In genomic region chr2:141264582-141264981, GRCm38 (mm10) we compare ENCODE assay signal across 22 mouse cellular contexts.
DNase-seq lines count a peak whose midpoint lies in the region; ATAC-seq and TF ChIP-seq lines count a peak whose summit lies in the region.
"Had no signal": no experiment of that assay in that cellular context is flagged by ENCODE, and none has a peak within 500 bp of the region (broad histone marks: within the 10 kb centered on the region; RNA-seq: fewer than 3 reads in every experiment).

No protein-coding gene starts in this region.

- TF ChIP-seq CTCF in midbrain, postnatal 0 days (IDR thresholded peaks at IDR 0.05): no peak

- 75% methylated on average over 4 of the region's 4 CpGs for WGBS in forebrain, embryonic 14.5 days
- WGBS in forebrain, embryonic 12.5 days: 81% methylated on average over 4 of the region's 4 CpGs
- WGBS in hindbrain, embryonic 16.5 days: 74% methylated on average over 4 of the region's 4 CpGs
- WGBS in hindbrain, embryonic 12.5 days: 79% methylated on average over 4 of the region's 4 CpGs
- WGBS in midbrain, postnatal 0 days: 70% methylated on average over 4 of the region's 4 CpGs
- WGBS in midbrain, embryonic 15.5 days: 73% methylated on average over 4 of the region's 4 CpGs

- no peaks in the 10 kb centered on the region for H3K4me1 ChIP-seq in forebrain, embryonic 14.5 days (ENCODE audit: control insufficient read depth, insufficient read depth, low read length)
- H3K4me1 ChIP-seq in forebrain, embryonic 12.5 days: no peaks in the 10 kb centered on the region
- H3K4me1 ChIP-seq in hindbrain, embryonic 16.5 days (ENCODE audit: control insufficient read depth, insufficient read depth, low read depth, low read length): no peaks in the 10 kb centered on the region
- H3K4me1 ChIP-seq in hindbrain, embryonic 12.5 days: no peaks in the 10 kb centered on the region
- H3K4me1 ChIP-seq in midbrain, postnatal 0 days (ENCODE audit: insufficient read depth, low read length): no peaks in the 10 kb centered on the region
- H3K4me1 ChIP-seq in midbrain, embryonic 15.5 days: no peaks in the 10 kb centered on the region
- H3K4me1 ChIP-seq: embryonic facial prominence, embryonic 15.5 days; hindbrain, embryonic 13.5 days had no signal

- DNase-seq in forebrain, embryonic 14.5 days (ENCODE audit: low spot score): peak; percentile 46
- DNase-seq in midbrain, postnatal 0 days (ENCODE audit: low spot score): peak; percentile 22
- no peak for DNase-seq in lung, postnatal 4 days
- DNase-seq: adrenal gland, postnatal 14 days; cerebellum, adult 18-20 months; cerebellum, postnatal 14 days; embryo, embryonic 11 days; gastrocnemius, adult 2 months; gastrocnemius, postnatal 25 days had no signal

- no peak overlapping the region for H3K4me2 ChIP-seq in forebrain, embryonic 14.5 days (ENCODE audit: low read length)
- H3K4me2 ChIP-seq in forebrain, embryonic 12.5 days: no peak overlapping the region
- H3K4me2 ChIP-seq in hindbrain, embryonic 16.5 days (ENCODE audit: low read length): no peak overlapping the region
- H3K4me2 ChIP-seq in hindbrain, embryonic 12.5 days (replicated peaks): no peak overlapping the region
- H3K4me2 ChIP-seq in midbrain, postnatal 0 days (ENCODE audit: low read depth, low read length, poor library complexity, severe bottlenecking): no peak overlapping the region
- no peak overlapping the region for H3K4me2 ChIP-seq in midbrain, embryonic 15.5 days
- H3K4me2 ChIP-seq: embryonic facial prominence, embryonic 15.5 days; heart, embryonic 12.5 days; hindbrain, embryonic 13.5 days had no signal

- H3K27me3 ChIP-seq in forebrain, embryonic 14.5 days (replicated peaks; ENCODE audit: control insufficient read depth, insufficient read depth, low read length): no peaks in the 10 kb centered on the region
- H3K27me3 ChIP-seq in forebrain, embryonic 12.5 days: no peaks in the 10 kb centered on the region
- no peaks in the 10 kb centered on the region for H3K27me3 ChIP-seq in hindbrain, embryonic 16.5 days (replicated peaks; ENCODE audit: control insufficient read depth, insufficient read depth, low read length)
- H3K27me3 ChIP-seq in hindbrain, embryonic 12.5 days: no peaks in the 10 kb centered on the region
- no peaks in the 10 kb centered on the region for H3K27me3 ChIP-seq in midbrain, postnatal 0 days (ENCODE audit: insufficient read depth, low read length)
- H3K27me3 ChIP-seq in midbrain, embryonic 15.5 days (replicated peaks): no peaks in the 10 kb centered on the region
- H3K27me3 ChIP-seq: CH12.LX; embryonic facial prominence, embryonic 15.5 days; heart, embryonic 12.5 days; hindbrain, embryonic 13.5 days; Patski had no signal

- no peak for ATAC-seq in forebrain, embryonic 14.5 days
- ATAC-seq in forebrain, embryonic 12.5 days (ENCODE audit: low FRiP score): no peak
- ATAC-seq in hindbrain, embryonic 16.5 days: 0 out of 2 replicates have a peak, but pooled peaks have one; percentile 24
- ATAC-seq in hindbrain, embryonic 12.5 days (ENCODE audit: low FRiP score): no peak
- ATAC-seq in midbrain, postnatal 0 days (ENCODE audit: low FRiP score): no peak
- no peak for ATAC-seq in midbrain, embryonic 15.5 days (replicated peaks)
- ATAC-seq: activated CD4-positive, CD25-positive, alpha-beta regulatory T cell, adult 4 months; inflammation-experienced regulatory T-cells, adult 6 months; intestine, postnatal 0 days; Patski had no signal

- 0 out of 2 replicates have a peak overlapping the region, but pooled peaks have one; percentile 33 for H3K27ac ChIP-seq in forebrain, embryonic 14.5 days (ENCODE audit: low read depth, low read length)
- no peak overlapping the region for H3K27ac ChIP-seq in forebrain, embryonic 12.5 days
- no peak overlapping the region for H3K27ac ChIP-seq in hindbrain, embryonic 16.5 days (ENCODE audit: low read depth, low read length)
- no peak overlapping the region for H3K27ac ChIP-seq in hindbrain, embryonic 12.5 days
- no peak overlapping the region for H3K27ac ChIP-seq in midbrain, postnatal 0 days (ENCODE audit: low read depth, low read length)
- H3K27ac ChIP-seq in midbrain, embryonic 15.5 days: no peak overlapping the region
- H3K27ac ChIP-seq: embryonic facial prominence, embryonic 15.5 days; gastrocnemius, adult 2 months; hindbrain, embryonic 13.5 days had no signal

- H3K9ac ChIP-seq in forebrain, embryonic 14.5 days (ENCODE audit: low read length): no peak overlapping the region
- H3K9ac ChIP-seq in forebrain, embryonic 12.5 days: no peak overlapping the region
- H3K9ac ChIP-seq in hindbrain, embryonic 16.5 days (ENCODE audit: low read depth, low read length): no peak overlapping the region
- H3K9ac ChIP-seq in hindbrain, embryonic 12.5 days: no peak overlapping the region
- H3K9ac ChIP-seq in midbrain, postnatal 0 days (replicated peaks; ENCODE audit: low read length, poor library complexity, severe bottlenecking): no peak overlapping the region
- no peak overlapping the region for H3K9ac ChIP-seq in midbrain, embryonic 15.5 days
- H3K9ac ChIP-seq: embryonic facial prominence, embryonic 15.5 days; heart, embryonic 12.5 days; hindbrain, embryonic 13.5 days had no signal

- H3K9me3 ChIP-seq in forebrain, embryonic 14.5 days (replicated peaks; ENCODE audit: control insufficient read depth, low read length): no peaks in the 10 kb centered on the region
- H3K9me3 ChIP-seq in forebrain, embryonic 12.5 days: no peaks in the 10 kb centered on the region
- H3K9me3 ChIP-seq in hindbrain, embryonic 16.5 days (ENCODE audit: control insufficient read depth, low read length): no peaks in the 10 kb centered on the region
- H3K9me3 ChIP-seq in hindbrain, embryonic 12.5 days (replicated peaks): no peaks in the 10 kb centered on the region
- no peaks in the 10 kb centered on the region for H3K9me3 ChIP-seq in midbrain, postnatal 0 days (ENCODE audit: low read length)
- no peaks in the 10 kb centered on the region for H3K9me3 ChIP-seq in midbrain, embryonic 15.5 days
- H3K9me3 ChIP-seq: embryonic facial prominence, embryonic 15.5 days; heart, embryonic 12.5 days; hindbrain, embryonic 13.5 days had no signal

- H3K36me3 ChIP-seq in forebrain, embryonic 14.5 days (ENCODE audit: control insufficient read depth, insufficient read depth, low read length): no peaks in the 10 kb centered on the region
- H3K36me3 ChIP-seq in forebrain, embryonic 12.5 days (replicated peaks): no peaks in the 10 kb centered on the region
- no peaks in the 10 kb centered on the region for H3K36me3 ChIP-seq in hindbrain, embryonic 16.5 days (ENCODE audit: control insufficient read depth, insufficient read depth, low read length)
- H3K36me3 ChIP-seq in hindbrain, embryonic 12.5 days: no peaks in the 10 kb centered on the region
- peaks cover 9% of the 10 kb centered on the region; the same call in 1 of the 2 replicates for H3K36me3 ChIP-seq in midbrain, postnatal 0 days (ENCODE audit: insufficient read depth, low read length)
- H3K36me3 ChIP-seq in midbrain, embryonic 15.5 days (replicated peaks): no peaks in the 10 kb centered on the region
- H3K36me3 ChIP-seq: embryonic facial prominence, embryonic 15.5 days; heart, embryonic 12.5 days; hindbrain, embryonic 13.5 days had no signal

- H3K4me3 ChIP-seq in forebrain, embryonic 14.5 days (ENCODE audit: low read depth, low read length): no peak overlapping the region
- no peak overlapping the region for H3K4me3 ChIP-seq in forebrain, embryonic 12.5 days (replicated peaks)
- no peak overlapping the region for H3K4me3 ChIP-seq in hindbrain, embryonic 16.5 days (ENCODE audit: low read length)
- no peak overlapping the region for H3K4me3 ChIP-seq in hindbrain, embryonic 12.5 days
- H3K4me3 ChIP-seq in midbrain, postnatal 0 days (ENCODE audit: low read depth, low read length): no peak overlapping the region
- H3K4me3 ChIP-seq in midbrain, embryonic 15.5 days: no peak overlapping the region
- H3K4me3 ChIP-seq: embryonic facial prominence, embryonic 15.5 days; erythroblast, embryonic 14.5 days; gastrocnemius, adult 2 months; heart, embryonic 12.5 days; hindbrain, embryonic 13.5 days had no signal

Comparison
In these comparisons a context has a peak if more than half of its experiments do, and no peak if none do; other contexts are left out.
1. DNase-seq: peak in forebrain, embryonic 14.5 days (single experiment) and midbrain, postnatal 0 days (single experiment); none in lung, postnatal 4 days (0 of 2).